Mouse (Mus musculus) myocyte (in vitro differentiated cells): Measurements from ENCODE around the gene Neurod1.

ENCODE experiments used
- CEBPB ChIP-seq: IDR thresholded peaks from 2 replicates; pipeline ENCODE4 v1.6.1; 2011; ENCODE audit warnings: mild to moderate bottlenecking, moderate library complexity; ENCODE audit not compliant: poor library complexity, insufficient read depth, severe bottlenecking
- E2F4 ChIP-seq: IDR thresholded peaks from one replicate; pipeline ENCODE4 v1.6.1; 2011; ENCODE audit warnings: mild to moderate bottlenecking, control low read depth, moderate library complexity; ENCODE audit not compliant: insufficient read depth
- MAX ChIP-seq: IDR thresholded peaks from one replicate; pipeline ENCODE4 v1.6.1; 2011; ENCODE audit warnings: low read depth, mild to moderate bottlenecking, control low read depth
- MYOD1 ChIP-seq, 3 experiments: IDR thresholded peaks; one replicate each; pipeline ENCODE4 v1.6.1; 2011; ENCODE audit warnings: control low read depth in 2 of 3, low read depth in 2 of 3, mild to moderate bottlenecking in 2 of 3, moderate library complexity in 1 of 3; ENCODE audit not compliant: insufficient read length in 2 of 3, control insufficient read depth in 1 of 3
- MYOG ChIP-seq, 3 experiments: IDR thresholded peaks; one replicate each; pipeline ENCODE4 v1.6.1; 2011; ENCODE audit warnings: control low read depth in 2 of 3, low read depth in 2 of 3, mild to moderate bottlenecking in 2 of 3; ENCODE audit not compliant: insufficient read length in 2 of 3, control insufficient read depth in 1 of 3, insufficient read depth in 1 of 3
- POLR2A ChIP-seq: IDR thresholded peaks from one replicate; pipeline ENCODE4 v1.6.1; 2011; ENCODE audit warnings: low read depth, mild to moderate bottlenecking, control low read depth, moderate library complexity; ENCODE audit not compliant: insufficient read length
- POLR2AphosphoS2 ChIP-seq: IDR thresholded peaks from one replicate; pipeline ENCODE4 v1.6.1; 2011; ENCODE audit warnings: low read depth, control low read depth; ENCODE audit not compliant: insufficient read length
- REST ChIP-seq: IDR thresholded peaks from one replicate; pipeline ENCODE4 v1.6.1; 2011; ENCODE audit warnings: mild to moderate bottlenecking, control low read depth, moderate library complexity; ENCODE audit not compliant: insufficient read depth, insufficient read length
- SRF ChIP-seq: IDR thresholded peaks from one replicate; pipeline ENCODE4 v1.6.1; 2011; ENCODE audit warnings: low read depth; ENCODE audit not compliant: control insufficient read depth, insufficient read length
- TCF12 ChIP-seq: IDR thresholded peaks from one replicate; pipeline ENCODE4 v1.6.1; 2011; ENCODE audit warnings: mild to moderate bottlenecking, control low read depth; ENCODE audit not compliant: poor library complexity, insufficient read depth, severe bottlenecking
- USF1 ChIP-seq: IDR thresholded peaks from one replicate; pipeline ENCODE4 v1.6.1; 2011; ENCODE audit warnings: low read depth, mild to moderate bottlenecking, control low read depth, moderate library complexity

GRCm38 (mm10) chr2:79451438-79451837 is 5.1 kb downstream of the Neurod1 start:
- TF ChIP-seq E2F4 = no peak
- no peak for TF ChIP-seq POLR2A
- TF ChIP-seq MAX = no peak
- no peak for TF ChIP-seq USF1
- no peak for TF ChIP-seq CEBPB
- no peak for TF ChIP-seq POLR2AphosphoS2
- TF ChIP-seq MYOD1 (IDR thresholded peaks at IDR 0.05; ENCODE audit: control insufficient read depth in 1 of 3, insufficient read length in 2 of 3, low read depth in 2 of 3) = no peak
- no peak for TF ChIP-seq MYOG (IDR thresholded peaks at IDR 0.05; ENCODE audit: control insufficient read depth in 1 of 3, insufficient read depth in 1 of 3, insufficient read length in 2 of 3, low read depth in 2 of 3)
- TF ChIP-seq TCF12 = no peak
- no peak for TF ChIP-seq REST
- TF ChIP-seq SRF = no peak
